Mouse (Mus musculus): ENCODE data around the gene Palm2.
A peak's percentile ranks its signal among the peaks of the same experiment; 100 is the strongest.

GRCm38 (mm10) chr4:57672996-57673906, 239.2 kb downstream of the Palm2 start:
- peak; percentile 94 for TF ChIP-seq CTCF (IDR thresholded peaks at IDR 0.05; ENCODE audit: low read depth)
- TF ChIP-seq EP300 (IDR thresholded peaks at IDR 0.05; ENCODE audit: low read depth), result no peak

All from liver, postnatal 0 days (tissue).